Comparison of ENCODE assay signal across 29 mouse cellular contexts in genomic region chr5:134500681-134501080, GRCm38 (mm10). TPM values are rescaled to one million over a fixed set of nuclear protein-coding genes. Genes with fewer than 3 reads are reported as not detected.
"Had no signal": no experiment of that assay in that cellular context is flagged by ENCODE, and none has a peak within 500 bp of the region (broad histone marks: within the 10 kb centered on the region; RNA-seq: fewer than 3 reads in every experiment).

No protein-coding gene starts in this region.

- H3K4me2 ChIP-seq: heart, embryonic 11.5 days; heart, embryonic 12.5 days; heart, embryonic 13.5 days; heart, embryonic 15.5 days; hindbrain, embryonic 12.5 days; hindbrain, embryonic 13.5 days; hindbrain, embryonic 14.5 days; hindbrain, embryonic 15.5 days; intestine, embryonic 15.5 days; kidney, embryonic 15.5 days had no signal

- H3K4me3 ChIP-seq: heart, embryonic 10.5 days; heart, embryonic 12.5 days; heart, embryonic 13.5 days; heart, embryonic 15.5 days; hindbrain, embryonic 10.5 days; hindbrain, embryonic 12.5 days; hindbrain, embryonic 13.5 days; hindbrain, embryonic 15.5 days; intestine, embryonic 15.5 days; kidney, embryonic 15.5 days; layer of hippocampus, adult 2 months; left cerebral cortex, adult 2 months had no signal

- ATAC-seq: hindbrain, embryonic 16.5 days; hindbrain, postnatal 0 days; inflammation-experienced regulatory T-cells, adult 6 months; intestine, embryonic 16.5 days; intestine, postnatal 0 days had no signal

- H3K27me3 ChIP-seq: heart, embryonic 12.5 days; heart, embryonic 13.5 days; heart, embryonic 15.5 days; hindbrain, embryonic 12.5 days; hindbrain, embryonic 13.5 days; hindbrain, embryonic 15.5 days; intestine, embryonic 15.5 days; kidney, embryonic 15.5 days had no signal

- H3K9me3 ChIP-seq: heart, embryonic 10.5 days; heart, embryonic 12.5 days; heart, embryonic 13.5 days; heart, embryonic 15.5 days; hindbrain, embryonic 10.5 days; hindbrain, embryonic 12.5 days; hindbrain, embryonic 13.5 days; hindbrain, embryonic 15.5 days; intestine, embryonic 15.5 days; kidney, embryonic 15.5 days had no signal

- H3K4me1 ChIP-seq: heart, embryonic 10.5 days; heart, embryonic 12.5 days; heart, embryonic 13.5 days; heart, embryonic 15.5 days; hindbrain, embryonic 12.5 days; hindbrain, embryonic 15.5 days; kidney, embryonic 15.5 days had no signal

- H3K9ac ChIP-seq: heart, embryonic 12.5 days; heart, embryonic 13.5 days; heart, embryonic 15.5 days; hindbrain, embryonic 12.5 days; hindbrain, embryonic 13.5 days; hindbrain, embryonic 14.5 days; hindbrain, embryonic 15.5 days; intestine, embryonic 15.5 days; kidney, embryonic 15.5 days had no signal

- H3K27ac ChIP-seq: heart, embryonic 10.5 days; heart, embryonic 13.5 days; heart, embryonic 15.5 days; hindbrain, embryonic 10.5 days; hindbrain, embryonic 12.5 days; hindbrain, embryonic 13.5 days; hindbrain, embryonic 14.5 days; hindbrain, embryonic 15.5 days; hindbrain, postnatal 0 days; intestine, embryonic 15.5 days; kidney, embryonic 15.5 days; kidney, postnatal 0 days; left cerebral cortex, adult 2 months had no signal

RNA-seq across cellular contexts. Expression of gene Syna, which starts 59.3 kb away (rescaled TPM):
- total RNA-seq: heart, postnatal 14 days; heart, postnatal 25 days; heart, postnatal 36 days; heart, postnatal 4 days; hematopoietic stem cell, adult 5-6 weeks; hindbrain, postnatal 0 days had no signal
- polyA plus RNA-seq: heart, embryonic 10.5 days; heart, embryonic 11.5 days; heart, embryonic 12.5 days; heart, embryonic 13.5 days; heart, embryonic 14.5 days; heart, embryonic 16.5 days; heart, postnatal 0 days; hindbrain, embryonic 11.5 days; intestine, embryonic 16.5 days had no signal
